In genomic region chrX:12763127-12763834, GRCm38 (mm10) we compare ENCODE assay signal across 9 mouse cellular contexts. TPM values are rescaled to one million over a fixed set of nuclear protein-coding genes. Genes with fewer than 3 reads are reported as not detected.
DNase-seq lines count a peak whose midpoint lies in the region; ATAC-seq and TF ChIP-seq lines count a peak whose summit lies in the region.
"Had no signal": no experiment of that assay in that cellular context is flagged by ENCODE, and none has a peak within 500 bp of the region (broad histone marks: within the 10 kb centered on the region; RNA-seq: fewer than 3 reads in every experiment).

No protein-coding gene starts in this region.

- H3K36me3 ChIP-seq in kidney, embryonic 14.5 days (ENCODE audit: control insufficient read depth, insufficient read depth, low read length) = no peaks in the 10 kb centered on the region
- no peaks in the 10 kb centered on the region for H3K36me3 ChIP-seq in embryonic facial prominence, embryonic 10.5 days (replicated peaks)
- H3K36me3 ChIP-seq in hindbrain, postnatal 0 days (ENCODE audit: insufficient read depth, low read length) = no peaks in the 10 kb centered on the region
- H3K36me3 ChIP-seq in midbrain, postnatal 0 days (ENCODE audit: insufficient read depth, low read length) = no peaks in the 10 kb centered on the region

- 59% methylated on average over 3 of the region's 3 CpGs for WGBS in kidney, embryonic 14.5 days
- WGBS in embryonic facial prominence, embryonic 10.5 days = 80% methylated on average over 3 of the region's 3 CpGs
- WGBS in hindbrain, postnatal 0 days = 68% methylated on average over 3 of the region's 3 CpGs
- WGBS in midbrain, postnatal 0 days = 61% methylated on average over 3 of the region's 3 CpGs

- no peak for TF ChIP-seq CTCF in hindbrain, postnatal 0 days (IDR thresholded peaks at IDR 0.05; ENCODE audit: low read depth)
- TF ChIP-seq CTCF in midbrain, postnatal 0 days (IDR thresholded peaks at IDR 0.05) = no peak

- no peak for ATAC-seq in kidney, embryonic 14.5 days (ENCODE audit: low FRiP score, low TSS enrichment)
- ATAC-seq in hindbrain, postnatal 0 days = no peak
- no peak for ATAC-seq in midbrain, postnatal 0 days (ENCODE audit: low FRiP score)

- H3K4me2 ChIP-seq in kidney, embryonic 14.5 days (replicated peaks; ENCODE audit: low read depth, low read length) = peak overlapping the region; percentile 47
- peak overlapping the region; percentile 58 for H3K4me2 ChIP-seq in hindbrain, postnatal 0 days (ENCODE audit: low read depth, low read length)
- peak overlapping the region; percentile 51 for H3K4me2 ChIP-seq in midbrain, postnatal 0 days (ENCODE audit: low read depth, low read length, poor library complexity, severe bottlenecking)

- peaks cover 8% of the 10 kb centered on the region for H3K27me3 ChIP-seq in kidney, embryonic 14.5 days (ENCODE audit: control insufficient read depth, insufficient read depth, low read length)
- H3K27me3 ChIP-seq in embryonic facial prominence, embryonic 10.5 days (replicated peaks; ENCODE audit: low read depth, poor library complexity, severe bottlenecking) = peaks cover 32% of the 10 kb centered on the region
- H3K27me3 ChIP-seq in hindbrain, postnatal 0 days (ENCODE audit: insufficient read depth, low read length) = no peaks in the 10 kb centered on the region
- H3K27me3 ChIP-seq in midbrain, postnatal 0 days (ENCODE audit: insufficient read depth, low read length) = no peaks in the 10 kb centered on the region

- no peaks in the 10 kb centered on the region for H3K9me3 ChIP-seq in kidney, embryonic 14.5 days (ENCODE audit: control insufficient read depth, low read length)
- H3K9me3 ChIP-seq in embryonic facial prominence, embryonic 10.5 days = peaks cover 6% of the 10 kb centered on the region; the same call in 1 of the 2 replicates
- H3K9me3 ChIP-seq in hindbrain, postnatal 0 days (ENCODE audit: low read length) = no peaks in the 10 kb centered on the region
- no peaks in the 10 kb centered on the region for H3K9me3 ChIP-seq in midbrain, postnatal 0 days (ENCODE audit: low read length)

- no peak overlapping the region for H3K27ac ChIP-seq in kidney, embryonic 14.5 days (ENCODE audit: low read depth, low read length)
- H3K27ac ChIP-seq in embryonic facial prominence, embryonic 10.5 days (replicated peaks) = peak overlapping the region; percentile 92
- peak overlapping the region; percentile 91 for H3K27ac ChIP-seq in hindbrain, postnatal 0 days
- H3K27ac ChIP-seq in midbrain, postnatal 0 days (ENCODE audit: low read depth, low read length) = peak overlapping the region; percentile 91

- no peaks in the 10 kb centered on the region for H3K4me1 ChIP-seq in kidney, embryonic 14.5 days (ENCODE audit: control insufficient read depth, insufficient read depth, low read length)
- H3K4me1 ChIP-seq in embryonic facial prominence, embryonic 10.5 days = 0 out of 2 replicates have a peak, but pooled peaks cover 8% of the 10 kb centered on the region
- no peaks in the 10 kb centered on the region for H3K4me1 ChIP-seq in hindbrain, postnatal 0 days (ENCODE audit: insufficient read depth, low read length)
- H3K4me1 ChIP-seq in midbrain, postnatal 0 days (ENCODE audit: insufficient read depth, low read length) = no peaks in the 10 kb centered on the region

- peak overlapping the region; percentile 68; the same call in 1 of the 2 replicates for H3K4me3 ChIP-seq in kidney, embryonic 14.5 days (ENCODE audit: low read length)
- H3K4me3 ChIP-seq in embryonic facial prominence, embryonic 10.5 days = peak overlapping the region; percentile 70
- peak overlapping the region; percentile 56 for H3K4me3 ChIP-seq in hindbrain, postnatal 0 days (ENCODE audit: low read length)
- H3K4me3 ChIP-seq in midbrain, postnatal 0 days (ENCODE audit: low read depth, low read length) = peak overlapping the region; percentile 57

- no peak for DNase-seq in kidney, postnatal 14 days
- DNase-seq in embryonic facial prominence, embryonic 10.5 days (ENCODE audit: low spot score) = no peak
- DNase-seq in hindbrain, postnatal 0 days (ENCODE audit: low spot score) = peak; percentile 3
- DNase-seq in midbrain, postnatal 0 days (ENCODE audit: low spot score) = no peak
- DNase-seq in urinary bladder, postnatal 4 days (ENCODE audit: low spot score in 2 of 2) = no peak
- DNase-seq in right cerebral cortex, postnatal 14 days = no peak
- DNase-seq in thymus, postnatal 25 days = no peak
- DNase-seq: lung, postnatal 4 days had no signal

- peak overlapping the region; percentile 78; the same call in 1 of the 2 replicates for H3K9ac ChIP-seq in kidney, embryonic 14.5 days (ENCODE audit: low read depth, low read length)
- H3K9ac ChIP-seq in hindbrain, postnatal 0 days (replicated peaks; ENCODE audit: low read length) = peak overlapping the region; percentile 63
- peak overlapping the region; percentile 50 for H3K9ac ChIP-seq in midbrain, postnatal 0 days (replicated peaks; ENCODE audit: low read length, poor library complexity, severe bottlenecking)

RNA-seq across cellular contexts. Expression of gene Med14, which starts 1.4 kb away (rescaled TPM):
- polyA plus RNA-seq in kidney, embryonic 14.5 days (2014; fragmentation: Nextera tagmentation; extraction: Ambion mirVana) = 14.1 and 22.1 TPM in 2 replicates
- 12.6 and 12.7 TPM in 2 replicates for polyA plus RNA-seq in embryonic facial prominence, embryonic 10.5 days (2016; fragmentation: Nextera tagmentation; extraction: Ambion mirVana)
- 28.0 and 28.4 TPM in 2 replicates for total RNA-seq in hindbrain, postnatal 0 days (2014; rRNA removed)
- 8.0 and 8.8 TPM in 2 replicates for polyA plus RNA-seq in hindbrain, postnatal 0 days (2015; fragmentation: Nextera tagmentation; extraction: Ambion mirVana)
- 24.9 and 37.5 TPM in 2 replicates for total RNA-seq in midbrain, postnatal 0 days (2014; rRNA removed)
- 7.6 and 9.1 TPM in 2 replicates for polyA plus RNA-seq in midbrain, postnatal 0 days (2015; fragmentation: Nextera tagmentation; extraction: Ambion mirVana)
